Mouse (Mus musculus) midbrain, embryonic 13.5 days (tissue): ENCODE measurements around the gene Casp3. TPM values are rescaled to one million over a fixed set of nuclear protein-coding genes. Genes with fewer than 3 reads are reported as not detected.

ENCODE experiments used
- ATAC-seq: fragments of 200-750 bp; cut with Nextera tagmentation; 2 replicates; pipeline ENCODE4 v1.8.0; 2017; ENCODE audit warnings: mild to moderate bottlenecking, moderate TSS enrichment, moderate library complexity
- H3K27ac ChIP-seq: fragments of 300-500 bp; sonication (generic); 2 replicates; pipeline ENCODE4 v1.5.1; 2015; ENCODE audit warnings: inconsistent platforms, mild to moderate bottlenecking, moderate library complexity
- H3K27me3 ChIP-seq: fragments of 300-500 bp; sonication (generic); 2 replicates; pipeline ENCODE4 v1.6.1; 2015; ENCODE audit warnings: mild to moderate bottlenecking, inconsistent platforms
- H3K36me3 ChIP-seq: fragments of 300-500 bp; sonication (generic); 2 replicates; pipeline ENCODE4 v1.6.1; 2015; ENCODE audit warnings: mild to moderate bottlenecking, inconsistent platforms
- H3K4me1 ChIP-seq: fragments of 300-500 bp; sonication (generic); replicated peaks from 2 replicates; pipeline ENCODE4 v1.6.1; 2015; ENCODE audit warnings: inconsistent platforms
- H3K4me2 ChIP-seq: fragments of 300-500 bp; sonication (generic); replicated peaks from 2 replicates; pipeline ENCODE4 v1.6.1; 2015; ENCODE audit warnings: moderate library complexity, mild to moderate bottlenecking, inconsistent platforms
- H3K4me3 ChIP-seq: fragments of 300-500 bp; sonication (generic); replicated peaks from 2 replicates; pipeline ENCODE4 v1.5.1; 2015; ENCODE audit warnings: mild to moderate bottlenecking, inconsistent platforms
- H3K9ac ChIP-seq: fragments of 300-500 bp; sonication (generic); replicated peaks from 2 replicates; pipeline ENCODE4 v1.6.1; 2015; ENCODE audit warnings: mild to moderate bottlenecking, inconsistent platforms
- H3K9me3 ChIP-seq: fragments of 300-500 bp; sonication (generic); 2 replicates; pipeline ENCODE4 v1.6.1; 2016; ENCODE audit warnings: mild to moderate bottlenecking, inconsistent platforms
- WGBS: fragments of 180-500 bp; shearing (Covaris S2); methylation state at CpG from one replicate; pipeline ENCODE4 v1.1.7; 2015; 5-methylcytosine and 5-hydroxymethylcytosine counted together
- polyA plus RNA-seq: library from polyadenylated mRNA; unstranded; fragments of >200 nt; fragmentation: Nextera tagmentation; extraction: Ambion mirVana; gene quantifications from 2 replicates; pipeline ENCODE4 v1.2.1, GENCODE M21; 2015

Casp3 gene
- polyA plus RNA-seq, 1 experiment from 2014 or later, result 204 TPM

- H3K36me3 ChIP-seq, result no peaks in the 10 kb centered on the region; the same call in 1 of the 2 replicates
- ATAC-seq, result no peak
- H3K9me3 ChIP-seq, result no peaks in the 10 kb centered on the region
- H3K4me1 ChIP-seq, result peaks cover 6% of the 10 kb centered on the region; the same call in 1 of the 2 replicates
- H3K27ac ChIP-seq, result no peak overlapping the region
- no peaks in the 10 kb centered on the region for H3K27me3 ChIP-seq
- H3K9ac ChIP-seq, result no peak overlapping the region
- H3K4me3 ChIP-seq, result no peak overlapping the region
- no peak overlapping the region for H3K4me2 ChIP-seq
- 88% methylated on average over 4 of the region's 4 CpGs for WGBS
Observed at GRCm38 (mm10) chr8:46612913-46613312, 4.2 kb upstream of the Casp3 start.

GRCm38 (mm10) chr8:46613377-46613776 lies 3.7 kb upstream of the Casp3 start:
- WGBS, result 86% methylated on average over 4 of the region's 4 CpGs
- Histone ChIP-seq H3K9me3 (no peaks in the 10 kb centered on the region), H3K4me1 (peaks cover 7% of the 10 kb centered on the region), H3K27ac (no peak overlapping the region), H3K4me2 (no peak overlapping the region), H3K4me3 (no peak overlapping the region), H3K27me3 (no peaks in the 10 kb centered on the region), H3K9ac (no peak overlapping the region), H3K36me3 (no peaks in the 10 kb centered on the region; the same call in 1 of the 2 replicates)
- ATAC-seq, result no peak

- H3K9me3 ChIP-seq, result no peaks in the 10 kb centered on the region
- peaks cover 27% of the 10 kb centered on the region for H3K4me1 ChIP-seq
- no peak overlapping the region for H3K27ac ChIP-seq
- no peak overlapping the region; the same call in 1 of the 2 replicates for H3K4me2 ChIP-seq
- H3K9ac ChIP-seq, result no peak overlapping the region
- no peaks in the 10 kb centered on the region for H3K27me3 ChIP-seq
- H3K36me3 ChIP-seq, result no peaks in the 10 kb centered on the region
- ATAC-seq, result no peak
- no peak overlapping the region for H3K4me3 ChIP-seq
- WGBS, result 94% methylated on average over 8 of the region's 8 CpGs
Observed at GRCm38 (mm10) chr8:46615936-46616335, 1.2 kb upstream of the Casp3 start.

GRCm38 (mm10) chr8:46617690-46618620 lies 864 bp downstream of the Casp3 start:
- Histone ChIP-seq H3K27ac (peak overlapping the region; percentile 93), H3K4me3 (peak overlapping the region; percentile 81)
- ATAC-seq, result no peak; the same call in 1 of the 2 replicates

GRCm38 (mm10) chr8:46618639-46619320 lies 1.7 kb downstream of the Casp3 start:
- Histone ChIP-seq H3K4me1 (peaks cover 35% of the 10 kb centered on the region), H3K27ac (no peak overlapping the region), H3K4me3 (peak overlapping the region; percentile 81), H3K27me3 (no peaks in the 10 kb centered on the region), H3K9ac (peak overlapping the region; percentile 93), H3K9me3 (no peaks in the 10 kb centered on the region), H3K36me3 (no peaks in the 10 kb centered on the region), H3K4me2 (peak overlapping the region; percentile 83)
- 1% methylated on average over 10 of the region's 10 CpGs for WGBS
- no peak for ATAC-seq

More at GRCm38 (mm10) chr8:46617690-46618620, 864 bp downstream of the Casp3 start:
- peak overlapping the region; percentile 83 for H3K4me2 ChIP-seq
- peak overlapping the region; percentile 93 for H3K9ac ChIP-seq
- H3K9me3 ChIP-seq, result no peaks in the 10 kb centered on the region
- WGBS, result under 1% methylated on average over 38 of the region's 38 CpGs
- peaks cover 35% of the 10 kb centered on the region for H3K4me1 ChIP-seq
- H3K27me3 ChIP-seq, result no peaks in the 10 kb centered on the region
- H3K36me3 ChIP-seq, result no peaks in the 10 kb centered on the region

- H3K27ac ChIP-seq, result no peak overlapping the region
- WGBS, result 75% methylated on average over 9 of the region's 9 CpGs
- H3K4me2 ChIP-seq, result no peak overlapping the region
- peaks cover 29% of the 10 kb centered on the region for H3K4me1 ChIP-seq
- H3K27me3 ChIP-seq, result no peaks in the 10 kb centered on the region
- no peaks in the 10 kb centered on the region for H3K9me3 ChIP-seq
- no peak overlapping the region for H3K4me3 ChIP-seq
- no peak for ATAC-seq
- H3K9ac ChIP-seq, result no peak overlapping the region
- no peaks in the 10 kb centered on the region for H3K36me3 ChIP-seq
Observed at GRCm38 (mm10) chr8:46622446-46623270, 5.6 kb downstream of the Casp3 start.

GRCm38 (mm10) chr8:46625166-46625565 lies 8.1 kb downstream of the Casp3 start:
- H3K4me2 ChIP-seq, result no peak overlapping the region
- H3K4me1 ChIP-seq, result peaks cover 10% of the 10 kb centered on the region
- H3K36me3 ChIP-seq, result peaks cover 11% of the 10 kb centered on the region; the same call in 1 of the 2 replicates
- WGBS, result 71% methylated on average over 1 of the region's 1 CpGs
- no peak for ATAC-seq
- no peak overlapping the region for H3K4me3 ChIP-seq
- no peak overlapping the region for H3K9ac ChIP-seq
- no peaks in the 10 kb centered on the region for H3K27me3 ChIP-seq
- no peaks in the 10 kb centered on the region for H3K9me3 ChIP-seq
- no peak overlapping the region for H3K27ac ChIP-seq

GRCm38 (mm10) chr8:46626642-46627041 lies 9.6 kb downstream of the Casp3 start:
- H3K9ac ChIP-seq, result no peak overlapping the region
- H3K27me3 ChIP-seq, result no peaks in the 10 kb centered on the region
- no peak overlapping the region for H3K27ac ChIP-seq
- 97% methylated on average over 5 of the region's 5 CpGs for WGBS
- no peaks in the 10 kb centered on the region for H3K9me3 ChIP-seq
- peaks cover 24% of the 10 kb centered on the region for H3K36me3 ChIP-seq
- no peak overlapping the region for H3K4me3 ChIP-seq
- no peak for ATAC-seq
- H3K4me2 ChIP-seq, result no peak overlapping the region
- H3K4me1 ChIP-seq, result peaks cover 8% of the 10 kb centered on the region

GRCm38 (mm10) chr8:46627881-46628280 lies 10.8 kb downstream of the Casp3 start:
- H3K4me1 ChIP-seq, result no peaks in the 10 kb centered on the region
- H3K27me3 ChIP-seq, result no peaks in the 10 kb centered on the region
- H3K4me3 ChIP-seq, result no peak overlapping the region
- WGBS, result 77% methylated on average over 7 of the region's 7 CpGs
- no peak overlapping the region for H3K27ac ChIP-seq
- H3K9ac ChIP-seq, result no peak overlapping the region
- peaks cover 30% of the 10 kb centered on the region for H3K36me3 ChIP-seq
- no peak overlapping the region for H3K4me2 ChIP-seq
- H3K9me3 ChIP-seq, result no peaks in the 10 kb centered on the region
- ATAC-seq, result no peak

GRCm38 (mm10) chr8:46628645-46629044 lies 11.6 kb downstream of the Casp3 start:
- 100% methylated on average over 1 of the region's 1 CpGs for WGBS
- Histone ChIP-seq H3K9ac (no peak overlapping the region), H3K36me3 (peaks cover 37% of the 10 kb centered on the region), H3K27me3 (no peaks in the 10 kb centered on the region), H3K27ac (no peak overlapping the region), H3K4me1 (no peaks in the 10 kb centered on the region), H3K9me3 (no peaks in the 10 kb centered on the region), H3K4me2 (no peak overlapping the region), H3K4me3 (no peak overlapping the region)
- ATAC-seq, result no peak

GRCm38 (mm10) chr8:46630422-46630821 lies 13.3 kb downstream of the Casp3 start:
- Histone ChIP-seq H3K9ac (no peak overlapping the region), H3K36me3 (peaks cover 54% of the 10 kb centered on the region), H3K27ac (no peak overlapping the region), H3K4me2 (no peak overlapping the region), H3K27me3 (no peaks in the 10 kb centered on the region), H3K9me3 (no peaks in the 10 kb centered on the region), H3K4me1 (no peaks in the 10 kb centered on the region), H3K4me3 (no peak overlapping the region)
- ATAC-seq, result no peak
- 96% methylated on average over 3 of the region's 3 CpGs for WGBS
